7 mouse cellular contexts compared by ENCODE assay signal in the genomic region with DNA sequence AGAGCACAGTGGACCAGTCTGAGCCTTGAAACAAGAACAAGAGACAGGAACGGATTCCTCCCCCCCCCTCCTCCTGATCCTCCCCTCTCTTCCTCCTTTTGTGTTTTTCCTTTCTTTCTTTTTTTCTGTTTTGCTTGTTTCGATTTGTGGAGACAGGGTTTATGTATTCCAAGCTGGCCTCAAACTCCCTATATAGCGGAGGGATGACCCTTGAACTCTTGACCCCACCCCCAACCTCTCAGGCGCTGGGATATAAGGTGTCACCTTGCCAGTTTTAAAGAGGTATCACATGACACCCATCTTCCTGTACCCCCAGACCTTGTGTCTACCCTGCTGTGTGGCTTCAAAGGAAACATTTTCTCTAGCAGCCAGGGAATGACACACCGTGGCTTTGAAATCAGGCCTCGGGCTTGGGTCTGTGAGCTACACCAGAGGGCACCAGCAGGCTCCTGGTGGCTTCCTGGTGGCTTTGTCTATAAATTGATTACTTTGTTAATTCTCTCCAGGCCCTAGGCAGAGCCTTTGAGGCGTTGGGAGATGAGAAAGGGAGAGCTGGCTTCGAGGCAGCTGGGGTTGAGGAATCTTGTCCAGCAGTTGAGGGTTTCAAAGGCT. TPM values are rescaled to one million over a fixed set of nuclear protein-coding genes. Genes with fewer than 3 reads are reported as not detected.
DNase-seq lines count a peak whose midpoint lies in the region; ATAC-seq and TF ChIP-seq lines count a peak whose summit lies in the region.

No protein-coding gene starts in this region.

- TF ChIP-seq EP300 in stomach, postnatal 0 days (optimal IDR thresholded peaks at IDR 0.05) = no peak

- 14% methylated on average over 8 of the region's 8 CpGs for WGBS in neural tube, embryonic 11.5 days
- 17% methylated on average over 8 of the region's 8 CpGs for WGBS in forebrain, embryonic 10.5 days
- 7% methylated on average over 8 of the region's 8 CpGs for WGBS in limb, embryonic 10.5 days
- WGBS in stomach, postnatal 0 days = 32% methylated on average over 8 of the region's 8 CpGs

- no peaks in the 10 kb centered on the region for H3K36me3 ChIP-seq in neural tube, embryonic 11.5 days (ENCODE audit: control insufficient read depth, insufficient read depth, low read length)
- H3K36me3 ChIP-seq in forebrain, embryonic 10.5 days (replicated peaks) = no peaks in the 10 kb centered on the region
- no peaks in the 10 kb centered on the region for H3K36me3 ChIP-seq in limb, embryonic 10.5 days
- H3K36me3 ChIP-seq in stomach, postnatal 0 days (ENCODE audit: control insufficient read depth, insufficient read depth, low read length) = no peaks in the 10 kb centered on the region

- TF ChIP-seq CTCF in stomach, postnatal 0 days (IDR thresholded peaks at IDR 0.05; ENCODE audit: low read depth) = peak; percentile 13; the same call in 1 of the 2 replicates

- DNase-seq in neural tube, embryonic 11.5 days (ENCODE audit: low spot score) = no peak
- DNase-seq in neural tube, embryonic 10.5 days (ENCODE audit: extremely low spot score, low spot score) = no peak
- peak; percentile 51 for DNase-seq in forebrain, embryonic 10.5 days (ENCODE audit: extremely low spot score, low spot score)
- peak; percentile 62 for DNase-seq in limb, embryonic 10.5 days (ENCODE audit: low spot score)
- no peak for DNase-seq in stomach, postnatal 0 days (ENCODE audit: low spot score)
- no peak for DNase-seq in urinary bladder, postnatal 10 days (ENCODE audit: low spot score)
- no peak for DNase-seq in left cerebral cortex, adult 11 months (ENCODE audit: low spot score)

- no peak overlapping the region for H3K4me3 ChIP-seq in neural tube, embryonic 11.5 days (ENCODE audit: low read depth, low read length)
- peak overlapping the region; percentile 31; the same call in 1 of the 2 replicates for H3K4me3 ChIP-seq in forebrain, embryonic 10.5 days
- peak overlapping the region; percentile 31 for H3K4me3 ChIP-seq in limb, embryonic 10.5 days
- no peak overlapping the region for H3K4me3 ChIP-seq in stomach, postnatal 0 days (ENCODE audit: low read depth, low read length)

- H3K27me3 ChIP-seq in neural tube, embryonic 11.5 days (ENCODE audit: control insufficient read depth, insufficient read depth, low read length) = no peaks in the 10 kb centered on the region
- H3K27me3 ChIP-seq in forebrain, embryonic 10.5 days (ENCODE audit: poor library complexity, severe bottlenecking) = no peaks in the 10 kb centered on the region
- H3K27me3 ChIP-seq in limb, embryonic 10.5 days (ENCODE audit: low read depth, poor library complexity, severe bottlenecking) = no peaks in the 10 kb centered on the region
- no peaks in the 10 kb centered on the region for H3K27me3 ChIP-seq in stomach, postnatal 0 days (ENCODE audit: control insufficient read depth, insufficient read depth, low read length)

- H3K9ac ChIP-seq in neural tube, embryonic 11.5 days (ENCODE audit: low read length) = peak overlapping the region; percentile 32; the same call in 1 of the 2 replicates
- no peak overlapping the region for H3K9ac ChIP-seq in stomach, postnatal 0 days (ENCODE audit: low read length)

- H3K27ac ChIP-seq in neural tube, embryonic 11.5 days (ENCODE audit: low read depth, low read length) = peak overlapping the region; percentile 85
- H3K27ac ChIP-seq in forebrain, embryonic 10.5 days = peak overlapping the region; percentile 94
- H3K27ac ChIP-seq in limb, embryonic 10.5 days = peak overlapping the region; percentile 96
- H3K27ac ChIP-seq in stomach, postnatal 0 days (replicated peaks) = peak overlapping the region; percentile 95

- no peaks in the 10 kb centered on the region for H3K9me3 ChIP-seq in neural tube, embryonic 11.5 days (ENCODE audit: control insufficient read depth, low read length)
- peaks cover 5% of the 10 kb centered on the region for H3K9me3 ChIP-seq in forebrain, embryonic 10.5 days
- H3K9me3 ChIP-seq in limb, embryonic 10.5 days (replicated peaks) = no peaks in the 10 kb centered on the region
- H3K9me3 ChIP-seq in stomach, postnatal 0 days (ENCODE audit: control insufficient read depth, low read length) = no peaks in the 10 kb centered on the region

- 0 out of 2 replicates have a peak overlapping the region, but pooled peaks have one; percentile 8 for H3K4me2 ChIP-seq in neural tube, embryonic 11.5 days (ENCODE audit: low read depth)
- H3K4me2 ChIP-seq in stomach, postnatal 0 days (replicated peaks; ENCODE audit: low read depth) = 0 out of 2 replicates have a peak overlapping the region, but pooled peaks have one; percentile 29

- ATAC-seq in neural tube, embryonic 11.5 days (ENCODE audit: insufficient read depth, low FRiP score, low TSS enrichment) = no peak
- ATAC-seq in stomach, postnatal 0 days (ENCODE audit: low FRiP score, low TSS enrichment) = no peak

- H3K4me1 ChIP-seq in neural tube, embryonic 11.5 days (ENCODE audit: control insufficient read depth, insufficient read depth, low read length) = peaks cover 23% of the 10 kb centered on the region
- peaks cover 58% of the 10 kb centered on the region for H3K4me1 ChIP-seq in forebrain, embryonic 10.5 days
- H3K4me1 ChIP-seq in limb, embryonic 10.5 days = peaks cover 56% of the 10 kb centered on the region
- H3K4me1 ChIP-seq in stomach, postnatal 0 days (replicated peaks; ENCODE audit: control insufficient read depth, insufficient read depth) = peaks cover 15% of the 10 kb centered on the region

RNA-seq across cellular contexts. Expression of gene Serpinh1, which starts 7.9 kb away (rescaled TPM):
- 337 and 339 TPM in 2 replicates for polyA plus RNA-seq in neural tube, embryonic 11.5 days (2014; fragmentation: Nextera tagmentation; extraction: Ambion mirVana)
- polyA plus RNA-seq in forebrain, embryonic 10.5 days (2016; fragmentation: Nextera tagmentation; extraction: Ambion mirVana) = 825 and 923 TPM in 2 replicates
- 1,171 and 1,177 TPM in 2 replicates for polyA plus RNA-seq in limb, embryonic 10.5 days (2016; fragmentation: Nextera tagmentation; extraction: Ambion mirVana)
- 331 and 433 TPM in 2 replicates for polyA plus RNA-seq in stomach, postnatal 0 days (2015; fragmentation: Nextera tagmentation; extraction: Ambion mirVana)

RNA-seq across cellular contexts. Expression of gene Gdpd5, which starts 20.3 kb away (rescaled TPM):
- 32.5 and 39.9 TPM in 2 replicates for polyA plus RNA-seq in neural tube, embryonic 11.5 days (2014; fragmentation: Nextera tagmentation; extraction: Ambion mirVana)
- 12.7 and 15.9 TPM in 2 replicates for polyA plus RNA-seq in forebrain, embryonic 10.5 days (2016; fragmentation: Nextera tagmentation; extraction: Ambion mirVana)
- polyA plus RNA-seq in limb, embryonic 10.5 days (2016; fragmentation: Nextera tagmentation; extraction: Ambion mirVana) = 9.9 and 12.3 TPM in 2 replicates
- 8.1 and 9.1 TPM in 2 replicates for polyA plus RNA-seq in stomach, postnatal 0 days (2015; fragmentation: Nextera tagmentation; extraction: Ambion mirVana)

Comparison
In these comparisons a context has a peak if more than half of its experiments do, and no peak if none do; other contexts are left out.
1. DNase-seq: peak in forebrain, embryonic 10.5 days (single experiment) and limb, embryonic 10.5 days (single experiment); none in neural tube, embryonic 11.5 days (single experiment), neural tube, embryonic 10.5 days (single experiment), stomach, postnatal 0 days (single experiment), urinary bladder, postnatal 10 days (single experiment) and left cerebral cortex, adult 11 months (single experiment).
2. H3K4me3 ChIP-seq: peak in forebrain, embryonic 10.5 days (single experiment) and limb, embryonic 10.5 days (single experiment); none in neural tube, embryonic 11.5 days (single experiment) and stomach, postnatal 0 days (single experiment).
3. Peak in every context shown above with its lines, with median percentiles within 50 percentile points of each other: H3K27ac ChIP-seq.